Mouse (Mus musculus) olfactory bulb, adult 2 months (tissue): ENCODE data around the gene Aqp5.

Experiments
- CTCF ChIP-seq: fragments of 200-500 bp; IDR thresholded peaks from 2 replicates; pipeline ENCODE4 v1.5.1; 2012; ENCODE audit warnings: low read depth, mild to moderate bottlenecking, low read length, moderate library complexity; ENCODE audit not compliant: insufficient read depth
- POLR2A ChIP-seq: fragments of 200-500 bp; IDR thresholded peaks from 2 replicates; pipeline ENCODE4 v1.6.1; 2012; ENCODE audit warnings: mild to moderate bottlenecking, low read depth, low read length, moderate library complexity; ENCODE audit not compliant: insufficient read depth

DNA sequence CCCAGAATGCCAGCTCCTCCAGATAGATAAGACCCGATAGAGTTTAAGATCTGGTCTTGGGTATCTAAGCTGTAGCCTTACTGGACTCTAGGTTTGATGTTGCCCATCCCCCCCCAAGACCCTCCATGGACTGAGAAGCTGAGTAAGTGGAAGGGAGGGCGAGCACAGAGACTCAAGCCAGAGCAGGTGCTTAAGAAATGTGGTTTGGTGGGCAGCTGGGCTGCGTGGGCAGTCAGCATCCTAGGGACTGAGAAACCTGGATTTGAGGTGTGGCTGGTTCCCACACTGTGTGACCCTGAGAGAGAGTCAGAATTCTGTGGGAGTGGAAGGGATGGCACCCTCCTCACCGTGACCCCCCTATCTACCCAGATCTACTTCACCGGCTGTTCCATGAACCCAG lies 2.3 kb downstream of the Aqp5 start:
- TF ChIP-seq POLR2A (no peak), CTCF (no peak)
